Comparison of ENCODE assay signal across 16 mouse cellular contexts in genomic region chr15:87170890-87171289, GRCm38 (mm10).
"Had no signal": no experiment of that assay in that cellular context is flagged by ENCODE, and none has a peak within 500 bp of the region (broad histone marks: within the 10 kb centered on the region; RNA-seq: fewer than 3 reads in every experiment).

No protein-coding gene starts in this region.

- DNase-seq: kidney, postnatal 25 days; layer of hippocampus, postnatal 36 days; lung, embryonic 14.5 days; lung, postnatal 10 days; lung, postnatal 4 days; midbrain, embryonic 14.5 days; right cerebral cortex, adult 18-20 months; right cerebral cortex, postnatal 25 days; thymus, adult 2 months; thymus, postnatal 25 days had no signal

- H3K9me3 ChIP-seq: limb, embryonic 15.5 days; liver, embryonic 12.5 days; midbrain, embryonic 10.5 days; neural tube, embryonic 15.5 days; stomach, embryonic 15.5 days had no signal

- H3K27me3 ChIP-seq: limb, embryonic 15.5 days; liver, embryonic 12.5 days; neural tube, embryonic 15.5 days; stomach, embryonic 15.5 days had no signal

- H3K36me3 ChIP-seq: limb, embryonic 15.5 days; liver, embryonic 12.5 days; midbrain, embryonic 10.5 days; neural tube, embryonic 15.5 days; stomach, embryonic 15.5 days had no signal

- H3K4me2 ChIP-seq: limb, embryonic 15.5 days; liver, embryonic 12.5 days; lung, embryonic 14.5 days; neural tube, embryonic 15.5 days; stomach, embryonic 15.5 days had no signal

- H3K27ac ChIP-seq: limb, embryonic 15.5 days; liver, embryonic 12.5 days; midbrain, embryonic 10.5 days; neural tube, embryonic 15.5 days; stomach, embryonic 15.5 days had no signal

- H3K4me3 ChIP-seq: limb, embryonic 15.5 days; liver, embryonic 12.5 days; midbrain, embryonic 10.5 days; myocyte; neural tube, embryonic 15.5 days; stomach, embryonic 15.5 days had no signal

- H3K9ac ChIP-seq: limb, embryonic 15.5 days; liver, embryonic 12.5 days; lung, embryonic 14.5 days; neural tube, embryonic 15.5 days; stomach, embryonic 15.5 days had no signal

- ATAC-seq: liver, embryonic 12.5 days had no signal

- H3K4me1 ChIP-seq: limb, embryonic 15.5 days; liver, embryonic 12.5 days; midbrain, embryonic 10.5 days; neural tube, embryonic 15.5 days; stomach, embryonic 15.5 days had no signal
